Mouse (Mus musculus): Measurements from ENCODE around the gene Cyp4v3. TPM values are rescaled to one million over a fixed set of nuclear protein-coding genes. Genes with fewer than 3 reads are reported as not detected.

Gene Cyp4v3
- polyA plus RNA-seq (2014; fragmentation: Illumina TruSeq; extraction: RNeasy Lipid Tissue Mini Kit (QIAGEN cat#74804); ENCODE audit: low read depth, low replicate concordance), result 1.8 TPM

DNA sequence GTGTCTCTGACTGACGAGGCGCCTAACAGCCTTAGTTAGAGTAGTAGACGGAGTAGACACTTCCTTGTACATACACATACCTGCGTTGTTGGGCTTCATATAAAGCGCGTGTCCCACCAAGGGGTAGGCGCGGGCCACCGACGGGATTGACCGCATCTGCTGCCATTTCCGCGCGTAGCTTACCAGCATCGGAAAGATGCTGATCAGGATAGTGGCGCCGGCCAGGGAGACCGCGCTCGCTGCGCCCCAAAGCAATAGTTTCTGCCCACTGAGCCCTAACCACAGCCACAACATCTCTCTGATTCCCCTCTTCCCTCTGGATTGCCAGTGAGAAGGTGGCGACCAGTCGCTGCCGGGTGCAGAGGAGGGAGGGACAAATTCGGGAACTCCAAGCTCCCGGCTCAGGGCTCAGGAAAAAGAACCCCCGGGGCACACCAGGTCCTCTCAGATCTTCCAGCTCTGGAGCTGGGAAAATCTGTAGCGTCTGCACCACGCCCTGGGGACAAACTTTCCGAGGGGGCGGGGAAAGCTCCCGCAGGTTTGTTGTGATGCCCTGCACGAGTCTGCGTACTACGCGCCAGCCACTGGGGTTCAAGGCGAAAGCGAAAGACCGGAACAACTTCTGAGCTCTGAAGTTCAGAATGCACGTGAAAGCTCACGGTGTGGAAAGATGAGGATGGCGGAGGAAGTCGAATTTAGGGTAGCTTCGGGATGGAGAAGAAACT lies at the start of gene Cyp4v3:
Gene Cyp4v3 (minus strand): TSS at position 532 of the 725 bp plus-strand sequence.

GRCm38 (mm10) chr8:45381963-45382347 lies 48.9 kb upstream of the Cyp4v3 start, which contains the start of gene Fam149a:
Gene Fam149a, minus strand, starts transcription at chr8:45382291.

GRCm38 (mm10) chr8:45308366-45308765 lies 24.6 kb downstream of the Cyp4v3 start, which contains the start of gene Gm45753:
Gene Gm45753, minus strand, starts transcription at chr8:45308466.

GRCm38 (mm10) chr8:45294687-45295086 lies 38.3 kb downstream of the Cyp4v3 start, which contains the start of gene Klkb1:
Gene Klkb1, minus strand, starts transcription at chr8:45294859.

DNA sequence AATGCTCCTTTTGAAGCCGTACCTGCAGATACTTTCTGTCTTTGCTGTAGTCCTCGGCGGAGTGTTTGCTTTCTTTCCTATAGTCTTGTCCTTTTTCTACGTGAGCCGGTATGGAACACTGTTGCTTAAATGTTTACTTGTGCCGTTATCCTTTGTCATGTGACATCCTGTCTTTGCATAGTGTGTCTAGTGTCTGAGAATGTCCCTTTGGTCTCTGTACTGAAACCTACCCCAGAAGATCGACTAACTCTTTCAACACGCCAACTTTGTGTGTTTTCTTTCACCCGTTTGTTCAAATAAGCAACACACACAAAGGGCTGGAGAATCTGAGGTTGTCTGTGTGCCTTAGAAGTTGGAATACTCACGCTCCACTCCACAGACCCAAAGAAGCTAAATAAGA lies 71.1 kb downstream of the Cyp4v3 start, which contains the start of gene F11:
Gene F11 (minus strand): TSS at position 112 of the 400 bp plus-strand sequence.

Other genes with a start within 250 kb of the Cyp4v3 start
- gene F11, start 71.2 kb downstream of the Cyp4v3 start, polyA plus RNA-seq (2014; fragmentation: Illumina TruSeq; extraction: RNeasy Lipid Tissue Mini Kit (QIAGEN cat#74804); ENCODE audit: low read depth, low replicate concordance), result 2.6 TPM
- 5.6 TPM for gene Klkb1, start 38.4 kb downstream of the Cyp4v3 start, polyA plus RNA-seq (2014; fragmentation: Illumina TruSeq; extraction: RNeasy Lipid Tissue Mini Kit (QIAGEN cat#74804); ENCODE audit: low read depth, low replicate concordance)
- gene Gm45753, start 24.8 kb downstream of the Cyp4v3 start, polyA plus RNA-seq (2014; fragmentation: Illumina TruSeq; extraction: RNeasy Lipid Tissue Mini Kit (QIAGEN cat#74804); ENCODE audit: low read depth, low replicate concordance), result 2.0 TPM
- gene Fam149a, start 49.1 kb upstream of the Cyp4v3 start, polyA plus RNA-seq (2014; fragmentation: Illumina TruSeq; extraction: RNeasy Lipid Tissue Mini Kit (QIAGEN cat#74804); ENCODE audit: low read depth, low replicate concordance), result 0.35 TPM
- gene Tlr3, start 77.9 kb upstream of the Cyp4v3 start, polyA plus RNA-seq (2014; fragmentation: Illumina TruSeq; extraction: RNeasy Lipid Tissue Mini Kit (QIAGEN cat#74804); ENCODE audit: low read depth, low replicate concordance), result 4.6 TPM
- gene Sorbs2, start 174.6 kb upstream of the Cyp4v3 start, polyA plus RNA-seq (2014; fragmentation: Illumina TruSeq; extraction: RNeasy Lipid Tissue Mini Kit (QIAGEN cat#74804); ENCODE audit: low read depth, low replicate concordance), result 10.5 TPM